Mouse (Mus musculus): Measurements from ENCODE around the gene Thegl. TPM values are rescaled to one million over a fixed set of nuclear protein-coding genes. Genes with fewer than 3 reads are reported as not detected.
A peak's percentile ranks its signal among the peaks of the same experiment; 100 is the strongest.
"Not testable (repeated sequence)": the region's sequence is repeated elsewhere in the genome, so short reads cannot be mapped to it uniquely, and the experiment has no call there.

The Thegl gene
- polyA plus RNA-seq, 1 experiment, result not detected

- H3K36me3 ChIP-seq (replicated peaks; ENCODE audit: low read length), result no peaks in the 10 kb centered on the region
- peaks cover 45% of the 10 kb centered on the region for H3K27me3 ChIP-seq (replicated peaks)
- TF ChIP-seq FLI1 (IDR thresholded peaks at IDR 0.05; ENCODE audit: low read length), result no peak
- TF ChIP-seq GATA1 (IDR thresholded peaks at IDR 0.05; ENCODE audit: borderline replicate concordance, low read length), result no peak
- no peak overlapping the region for H3K4me3 ChIP-seq (replicated peaks)
- peaks cover 18% of the 10 kb centered on the region for H3K4me1 ChIP-seq
- no peaks in the 10 kb centered on the region for H3K9me3 ChIP-seq
Measured at GRCm38 (mm10) chr5:77089901-77090300, 74.1 kb downstream of the Thegl start.

- Histone ChIP-seq H3K4me1 (peaks cover 22% of the 10 kb centered on the region), H3K36me3 (replicated peaks; ENCODE audit: low read length) (no peaks in the 10 kb centered on the region), H3K4me3 (replicated peaks) (no peak overlapping the region), H3K9me3 (no peaks in the 10 kb centered on the region), H3K27me3 (replicated peaks) (peaks cover 51% of the 10 kb centered on the region)
- no peak for TF ChIP-seq FLI1 (IDR thresholded peaks at IDR 0.05; ENCODE audit: low read length)
- TF ChIP-seq GATA1 (IDR thresholded peaks at IDR 0.05; ENCODE audit: borderline replicate concordance, low read length), result no peak
Measured at GRCm38 (mm10) chr5:77090521-77091096, 74.8 kb downstream of the Thegl start.

- Histone ChIP-seq H3K9me3 (no peaks in the 10 kb centered on the region), H3K4me3 (replicated peaks) (no peak overlapping the region), H3K27me3 (replicated peaks) (peaks cover 60% of the 10 kb centered on the region), H3K36me3 (replicated peaks; ENCODE audit: low read length) (no peaks in the 10 kb centered on the region), H3K4me1 (peaks cover 22% of the 10 kb centered on the region)
- TF ChIP-seq FLI1 (IDR thresholded peaks at IDR 0.05; ENCODE audit: low read length) (no peak), GATA1 (IDR thresholded peaks at IDR 0.05; ENCODE audit: borderline replicate concordance, low read length) (no peak)
Measured at GRCm38 (mm10) chr5:77091923-77092322, 76.1 kb downstream of the Thegl start.

GRCm38 (mm10) chr5:77092531-77092930, 76.7 kb downstream of the Thegl start:
- Histone ChIP-seq H3K9me3 (no peaks in the 10 kb centered on the region), H3K4me1 (peaks cover 22% of the 10 kb centered on the region), H3K4me3 (replicated peaks) (no peak overlapping the region), H3K36me3 (replicated peaks; ENCODE audit: low read length) (no peaks in the 10 kb centered on the region), H3K27me3 (replicated peaks) (peaks cover 64% of the 10 kb centered on the region)
- no peak for TF ChIP-seq FLI1 (IDR thresholded peaks at IDR 0.05; ENCODE audit: low read length)
- TF ChIP-seq GATA1 (IDR thresholded peaks at IDR 0.05; ENCODE audit: borderline replicate concordance, low read length), result no peak

GRCm38 (mm10) chr5:77093961-77094360, 78.1 kb downstream of the Thegl start:
- H3K4me1 ChIP-seq, result peaks cover 22% of the 10 kb centered on the region
- TF ChIP-seq FLI1 (IDR thresholded peaks at IDR 0.05; ENCODE audit: low read length) (no peak), GATA1 (IDR thresholded peaks at IDR 0.05; ENCODE audit: borderline replicate concordance, low read length) (no peak)
- H3K9me3 ChIP-seq, result no peaks in the 10 kb centered on the region
- H3K4me3 ChIP-seq (replicated peaks), result peak overlapping the region; percentile 94
- no peaks in the 10 kb centered on the region for H3K36me3 ChIP-seq (replicated peaks; ENCODE audit: low read length)
- H3K27me3 ChIP-seq (replicated peaks), result peaks cover 68% of the 10 kb centered on the region

- Histone ChIP-seq H3K9me3 (no peaks in the 10 kb centered on the region), H3K27me3 (replicated peaks) (peaks cover 70% of the 10 kb centered on the region), H3K4me3 (replicated peaks) (peak overlapping the region; percentile 94), H3K4me1 (peaks cover 22% of the 10 kb centered on the region), H3K36me3 (replicated peaks; ENCODE audit: low read length) (no peaks in the 10 kb centered on the region)
- no peak for TF ChIP-seq GATA1 (IDR thresholded peaks at IDR 0.05; ENCODE audit: borderline replicate concordance, low read length)
- no peak for TF ChIP-seq FLI1 (IDR thresholded peaks at IDR 0.05; ENCODE audit: low read length)
Measured at GRCm38 (mm10) chr5:77094510-77095491, 79.0 kb downstream of the Thegl start.

- H3K4me3 ChIP-seq (replicated peaks); H3K9me3 ChIP-seq; H3K36me3 ChIP-seq (replicated peaks; ENCODE audit: low read length): not testable (repeated sequence)
- Histone ChIP-seq H3K27me3 (replicated peaks) (peaks cover 79% of the 10 kb centered on the region), H3K4me1 (peaks cover 22% of the 10 kb centered on the region)
Measured at GRCm38 (mm10) chr5:77096194-77096593, 80.4 kb downstream of the Thegl start.

- H3K27me3 ChIP-seq (replicated peaks), result peaks cover 80% of the 10 kb centered on the region
Measured at GRCm38 (mm10) chr5:77097686-77098085, 81.9 kb downstream of the Thegl start.

GRCm38 (mm10) chr5:77098874-77099273, 83.1 kb downstream of the Thegl start:
- TF ChIP-seq GATA1 (IDR thresholded peaks at IDR 0.05; ENCODE audit: borderline replicate concordance, low read length), result no peak
- no peak for TF ChIP-seq FLI1 (IDR thresholded peaks at IDR 0.05; ENCODE audit: low read length)
- Histone ChIP-seq H3K4me1 (peaks cover 13% of the 10 kb centered on the region), H3K36me3 (replicated peaks; ENCODE audit: low read length) (no peaks in the 10 kb centered on the region), H3K27me3 (replicated peaks) (peaks cover 78% of the 10 kb centered on the region), H3K9me3 (no peaks in the 10 kb centered on the region), H3K4me3 (replicated peaks) (no peak overlapping the region)

More at GRCm38 (mm10) chr5:77097686-77098085, 81.9 kb downstream of the Thegl start:
- peaks cover 17% of the 10 kb centered on the region for H3K4me1 ChIP-seq
- H3K4me3 ChIP-seq (replicated peaks), result no peak overlapping the region
- TF ChIP-seq GATA1 (IDR thresholded peaks at IDR 0.05; ENCODE audit: borderline replicate concordance, low read length) (no peak), FLI1 (IDR thresholded peaks at IDR 0.05; ENCODE audit: low read length) (no peak)
- H3K9me3 ChIP-seq, result no peaks in the 10 kb centered on the region
- H3K36me3 ChIP-seq (replicated peaks; ENCODE audit: low read length), result no peaks in the 10 kb centered on the region

Measured in megakaryocyte, embryonic 14.5 days (primary cell).